Mouse (Mus musculus) stomach, embryonic 15.5 days (tissue): ENCODE results near the gene Trim46. TPM values are rescaled to one million over a fixed set of nuclear protein-coding genes. Genes with fewer than 3 reads are reported as not detected.

Source experiments
- ATAC-seq: fragments of 200-750 bp; cut with Nextera tagmentation; 2 replicates; pipeline ENCODE4 v1.8.0; 2017; ENCODE audit warnings: low read depth, moderate number of reproducible peaks, moderate TSS enrichment; ENCODE audit not compliant: insufficient read depth, low FRiP score
- H3K27ac ChIP-seq: fragments of 300-500 bp; sonication (generic); 2 replicates; pipeline ENCODE4 v1.5.1; 2015; ENCODE audit warnings: mild to moderate bottlenecking, inconsistent platforms
- H3K27me3 ChIP-seq: fragments of 300-500 bp; sonication (generic); replicated peaks from 2 replicates; pipeline ENCODE4 v1.6.1; 2015; ENCODE audit warnings: inconsistent platforms
- H3K36me3 ChIP-seq: fragments of 300-500 bp; sonication (generic); 2 replicates; pipeline ENCODE4 v1.6.1; 2015; ENCODE audit warnings: inconsistent platforms
- H3K4me1 ChIP-seq: fragments of 300-500 bp; sonication (generic); 2 replicates; pipeline ENCODE4 v1.6.1; 2015; ENCODE audit warnings: inconsistent platforms
- H3K4me2 ChIP-seq: fragments of 300-500 bp; sonication (generic); 2 replicates; pipeline ENCODE4 v1.6.1; 2015; ENCODE audit warnings: mild to moderate bottlenecking, inconsistent platforms
- H3K4me3 ChIP-seq: fragments of 300-500 bp; sonication (generic); replicated peaks from 2 replicates; pipeline ENCODE4 v1.5.1; 2015; ENCODE audit warnings: inconsistent platforms
- H3K9ac ChIP-seq: fragments of 300-500 bp; sonication (generic); 2 replicates; pipeline ENCODE4 v1.6.1; 2015; ENCODE audit warnings: inconsistent platforms
- H3K9me3 ChIP-seq: fragments of 300-500 bp; sonication (generic); 2 replicates; pipeline ENCODE4 v1.6.1; 2016; ENCODE audit warnings: inconsistent platforms
- whole genome bisulfite sequencing: fragments of 180-500 bp; shearing (Covaris S2); methylation state at CpG from one replicate; pipeline ENCODE4 v1.1.7; 2015; 5-methylcytosine and 5-hydroxymethylcytosine counted together
- polyA plus RNA-seq: library from polyadenylated mRNA; unstranded; fragments of >200 nt; fragmentation: Nextera tagmentation; extraction: Ambion mirVana; gene quantifications from 2 replicates; pipeline ENCODE4 v1.2.1, GENCODE M21; 2015

The Trim46 gene
- polyA plus RNA-seq, 1 experiment from 2014 or later: 4.6 TPM

DNA sequence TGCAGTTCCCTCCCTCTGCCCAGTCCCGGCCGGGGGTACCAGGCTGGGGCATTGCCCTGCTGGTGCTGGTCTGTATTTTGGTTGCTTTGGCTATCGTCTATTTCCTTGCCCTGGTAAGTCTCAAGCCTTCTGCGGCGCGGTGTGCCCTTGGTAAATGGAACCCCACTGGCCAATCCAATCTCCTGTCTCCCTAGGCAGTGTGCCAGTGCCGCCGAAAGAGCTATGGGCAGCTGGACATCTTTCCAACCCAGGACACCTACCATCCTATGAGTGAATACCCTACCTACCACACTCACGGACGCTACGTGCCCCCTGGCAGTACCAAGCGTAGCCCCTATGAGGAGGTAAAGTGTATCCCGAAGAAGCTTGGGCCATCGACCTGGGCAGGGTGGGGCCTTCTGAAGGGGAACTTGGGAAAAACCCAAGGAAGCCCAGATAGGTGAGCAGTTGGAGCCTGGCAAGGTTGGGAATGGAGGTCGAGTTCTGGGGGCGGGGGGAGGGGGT lies 14.3 kb downstream of the Trim46 start:
- 69% methylated on average over 16 of the region's 16 CpGs for WGBS

DNA sequence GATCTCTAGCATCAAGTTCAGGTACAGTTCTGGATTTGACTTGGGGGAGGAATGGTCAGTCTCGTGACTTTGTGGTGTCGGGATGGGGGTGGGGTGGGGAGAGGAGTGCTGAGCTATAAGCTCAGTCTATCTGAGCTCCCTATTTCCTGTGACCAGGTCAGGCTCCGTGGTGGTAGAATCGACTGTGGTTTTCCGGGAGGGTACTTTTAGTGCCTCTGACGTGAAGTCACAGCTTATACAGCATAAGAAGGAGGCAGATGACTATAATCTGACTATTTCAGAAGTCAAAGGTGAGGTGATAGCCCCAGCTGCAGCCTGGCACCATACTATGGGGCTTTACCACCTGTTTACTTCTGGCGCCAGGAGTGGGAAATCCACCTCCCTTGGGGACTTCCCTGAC lies 14.8 kb downstream of the Trim46 start:
- Histone ChIP-seq H3K27me3 (no peaks in the 10 kb centered on the region), H3K9ac (no peak overlapping the region), H3K4me2 (peak overlapping the region; percentile 82), H3K27ac (peak overlapping the region; percentile 88; the same call in 1 of the 2 replicates), H3K4me3 (peak overlapping the region; percentile 25), H3K36me3 (no peaks in the 10 kb centered on the region), H3K9me3 (no peaks in the 10 kb centered on the region), H3K4me1 (peaks cover 29% of the 10 kb centered on the region)
- 57% methylated on average over 7 of the region's 7 CpGs for WGBS
- no peak for ATAC-seq

More for the DNA sequence above, 14.3 kb downstream of the Trim46 start:
- Histone ChIP-seq H3K4me1 (peaks cover 24% of the 10 kb centered on the region), H3K27me3 (no peaks in the 10 kb centered on the region), H3K4me3 (peak overlapping the region; percentile 25), H3K27ac (peak overlapping the region; percentile 88; the same call in 1 of the 2 replicates), H3K4me2 (peak overlapping the region; percentile 82), H3K9ac (no peak overlapping the region), H3K9me3 (no peaks in the 10 kb centered on the region), H3K36me3 (no peaks in the 10 kb centered on the region)
- no peak for ATAC-seq

DNA sequence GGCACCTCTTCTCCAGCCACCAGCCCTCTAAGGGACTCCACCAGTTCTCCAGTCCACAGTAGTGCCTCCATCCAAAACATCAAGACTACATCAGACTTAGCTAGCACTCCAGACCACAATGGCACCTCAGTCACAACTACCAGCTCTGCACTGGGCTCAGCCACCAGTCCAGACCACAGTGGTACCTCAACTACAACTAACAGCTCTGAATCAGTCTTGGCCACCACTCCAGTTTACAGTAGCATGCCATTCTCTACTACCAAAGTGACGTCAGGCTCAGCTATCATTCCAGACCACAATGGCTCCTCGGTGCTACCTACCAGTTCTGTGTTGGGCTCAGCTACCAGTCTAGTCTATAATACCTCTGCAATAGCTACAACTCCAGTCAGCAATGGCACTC lies 15.5 kb downstream of the Trim46 start:
- Histone ChIP-seq H3K27ac (no peak overlapping the region), H3K27me3 (no peaks in the 10 kb centered on the region), H3K9me3 (no peaks in the 10 kb centered on the region), H3K9ac (0 out of 2 replicates have a peak overlapping the region, but pooled peaks have one; percentile 1), H3K4me3 (peak overlapping the region; percentile 25; the same call in 1 of the 2 replicates), H3K36me3 (no peaks in the 10 kb centered on the region), H3K4me2 (peak overlapping the region; percentile 82), H3K4me1 (peaks cover 32% of the 10 kb centered on the region)
- no peak for ATAC-seq
- WGBS: 77% methylated on average over 2 of the region's 2 CpGs

DNA sequence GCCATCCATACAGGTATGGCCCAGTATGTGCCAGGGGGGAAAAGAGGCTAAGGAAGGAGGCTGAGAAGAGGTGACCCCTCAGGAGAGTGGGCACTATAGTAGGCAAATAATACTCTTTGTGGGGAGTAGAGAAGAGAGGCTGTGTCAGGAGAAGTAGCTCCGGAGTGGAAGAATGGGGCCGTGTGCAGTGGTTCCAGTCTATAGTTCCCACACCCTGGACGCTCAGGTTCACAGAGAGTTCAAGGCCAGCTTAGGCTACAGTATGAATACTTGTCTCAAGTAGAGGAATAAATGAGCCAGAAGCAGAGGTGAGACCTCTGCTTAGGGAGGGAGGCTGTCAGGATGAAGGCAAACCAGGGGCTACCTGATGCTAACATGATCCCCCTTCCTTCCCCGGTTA lies 16.8 kb downstream of the Trim46 start:
- peak overlapping the region; percentile 60 for H3K27ac ChIP-seq
- H3K4me3 ChIP-seq: peak overlapping the region; percentile 46
- H3K4me1 ChIP-seq: peaks cover 37% of the 10 kb centered on the region
- no peak for ATAC-seq
- no peaks in the 10 kb centered on the region for H3K27me3 ChIP-seq
- H3K9me3 ChIP-seq: no peaks in the 10 kb centered on the region
- peak overlapping the region; percentile 82 for H3K4me2 ChIP-seq
- no peak overlapping the region for H3K9ac ChIP-seq
- no peaks in the 10 kb centered on the region for H3K36me3 ChIP-seq
- 45% methylated on average over 4 of the region's 4 CpGs for WGBS

DNA sequence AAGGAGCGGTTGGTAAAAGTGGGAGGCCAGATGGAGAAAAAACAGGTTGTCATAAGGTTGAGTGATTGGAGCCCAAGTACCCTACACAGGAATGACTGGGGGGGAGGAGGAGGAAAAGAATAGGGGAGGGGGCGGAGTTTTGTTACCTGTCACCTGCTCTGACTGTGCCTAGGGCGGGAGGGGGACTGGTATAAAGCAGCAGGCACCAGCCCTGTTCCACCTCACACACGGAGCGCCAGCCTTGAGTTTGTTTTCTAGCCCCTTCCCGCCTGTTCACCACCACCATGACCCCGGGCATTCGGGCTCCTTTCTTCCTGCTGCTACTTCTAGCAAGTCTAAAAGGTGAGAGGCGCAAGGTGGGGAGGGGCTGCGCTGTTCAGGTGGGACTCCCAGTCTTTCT lies 17.3 kb downstream of the Trim46 start, which contains the start of gene Muc1:
Muc1 (plus strand) TSS at position 222 of the 400 bp plus-strand sequence.
- peaks cover 37% of the 10 kb centered on the region for H3K4me1 ChIP-seq
- 30% methylated on average over 10 of the region's 10 CpGs for WGBS
- no peaks in the 10 kb centered on the region for H3K27me3 ChIP-seq
- peak within 1 kb of the TSS; percentile 46 for H3K4me3 ChIP-seq
- no peak within 1 kb of the TSS for H3K9ac ChIP-seq
- no peaks in the 10 kb centered on the region for H3K9me3 ChIP-seq
- no peaks in the 10 kb centered on the region for H3K36me3 ChIP-seq
- peak within 1 kb of the TSS; percentile 82 for H3K4me2 ChIP-seq
- peak; percentile 14; the same call in 1 of the 2 replicates for ATAC-seq
- H3K27ac ChIP-seq: peak within 1 kb of the TSS; percentile 60

DNA sequence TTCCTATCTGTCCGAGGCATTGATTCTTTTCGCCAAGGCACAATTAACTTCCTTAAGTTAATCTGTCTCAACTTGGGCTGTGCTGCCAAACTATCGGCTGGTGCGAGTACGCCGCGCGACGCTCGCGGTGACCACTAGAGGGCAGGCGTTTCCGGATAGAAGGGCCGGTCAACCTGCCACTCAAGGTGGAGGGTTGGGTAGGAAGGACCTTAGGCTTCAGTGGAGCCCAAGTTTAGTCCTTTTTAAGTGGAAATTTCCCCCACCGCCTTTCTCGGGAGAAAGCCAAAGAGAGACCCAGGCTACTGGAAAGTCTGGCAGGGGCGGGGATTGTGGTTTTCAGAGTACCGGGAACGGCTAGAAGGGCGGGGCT lies 17.9 kb downstream of the Trim46 start:
- peak; percentile 20; the same call in 1 of the 2 replicates for ATAC-seq
- Histone ChIP-seq H3K9me3 (no peaks in the 10 kb centered on the region), H3K4me3 (peak overlapping the region; percentile 46), H3K27ac (peak overlapping the region; percentile 60), H3K4me2 (peak overlapping the region; percentile 82), H3K27me3 (no peaks in the 10 kb centered on the region), H3K4me1 (peaks cover 30% of the 10 kb centered on the region), H3K9ac (no peak overlapping the region), H3K36me3 (no peaks in the 10 kb centered on the region)
- WGBS: 1% methylated on average over 20 of the region's 20 CpGs

DNA sequence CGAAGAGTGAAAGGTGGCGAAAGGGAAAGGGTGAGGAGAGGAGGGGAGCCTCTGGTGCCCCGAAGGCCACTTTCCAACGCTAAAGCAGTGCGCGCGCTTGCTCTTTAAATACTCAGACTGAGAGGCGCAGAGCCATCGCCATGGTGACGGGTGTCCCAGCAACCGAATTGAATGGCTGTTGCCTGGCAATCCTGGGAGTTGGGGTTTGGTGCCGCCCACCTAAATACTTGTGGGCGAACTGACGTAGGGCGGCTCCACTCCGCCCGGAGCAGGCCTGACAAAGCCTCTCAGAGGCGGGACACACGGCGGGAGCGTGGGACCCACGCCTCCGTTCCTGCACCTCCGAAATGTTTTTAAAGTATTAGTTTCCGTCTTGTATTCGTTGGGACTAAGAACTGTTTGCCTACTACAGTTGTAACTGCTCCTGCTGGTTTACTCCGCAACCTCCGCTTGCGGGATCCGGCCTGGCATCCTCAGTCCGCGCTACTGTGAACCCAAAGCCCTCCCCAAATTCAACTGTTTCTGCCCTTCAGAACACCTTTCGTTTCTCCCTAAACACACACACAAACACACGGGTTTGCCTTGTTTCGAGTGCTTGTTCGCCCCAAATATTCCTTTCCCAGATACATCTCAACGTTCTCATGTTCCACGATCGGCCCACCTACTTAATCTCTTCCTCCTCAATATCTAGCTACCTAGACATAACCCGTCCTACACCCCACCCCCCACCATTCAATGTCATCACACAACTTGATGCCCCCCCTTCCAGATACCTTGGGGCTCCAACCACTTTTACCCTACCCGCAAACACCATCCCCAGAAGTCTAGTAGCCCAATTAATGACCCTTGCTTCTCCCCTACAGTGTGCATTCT lies 18.6 kb downstream of the Trim46 start:
- Histone ChIP-seq H3K27ac (peak overlapping the region; percentile 60), H3K4me1 (peaks cover 27% of the 10 kb centered on the region), H3K9ac (no peak overlapping the region), H3K9me3 (no peaks in the 10 kb centered on the region), H3K36me3 (no peaks in the 10 kb centered on the region), H3K4me2 (peak overlapping the region; percentile 82), H3K27me3 (no peaks in the 10 kb centered on the region), H3K4me3 (peak overlapping the region; percentile 46)
- ATAC-seq: peak; percentile 74
- WGBS: 4% methylated on average over 41 of the region's 41 CpGs

DNA sequence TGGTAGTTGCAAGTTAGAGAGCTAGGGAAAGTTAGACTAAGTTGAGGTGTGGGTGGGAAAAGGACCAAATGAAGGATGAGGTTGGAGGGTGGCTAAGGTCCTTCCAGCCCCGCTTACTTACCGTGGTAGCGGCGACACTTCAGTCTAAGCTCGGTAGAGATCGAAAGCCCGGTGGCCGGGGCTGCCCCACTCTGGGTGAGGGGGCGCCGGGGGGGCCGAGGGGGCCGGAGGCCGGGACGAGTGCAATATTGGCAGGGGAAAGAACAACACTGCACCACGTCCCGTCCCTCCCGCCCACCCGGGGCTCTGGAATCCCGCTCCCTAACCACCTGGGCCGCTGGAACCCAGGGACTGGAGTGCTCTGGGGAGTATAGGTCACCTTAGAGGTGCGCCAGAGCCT lies 19.2 kb downstream of the Trim46 start, which contains the start of gene Mtx1:
Mtx1 (minus strand) TSS at position 189 of the 400 bp plus-strand sequence.
- Histone ChIP-seq H3K27ac (peak within 1 kb of the TSS; percentile 60), H3K27me3 (no peaks in the 10 kb centered on the region), H3K4me2 (peak within 1 kb of the TSS; percentile 82), H3K4me3 (peak within 1 kb of the TSS; percentile 46), H3K36me3 (no peaks in the 10 kb centered on the region), H3K9me3 (no peaks in the 10 kb centered on the region), H3K9ac (no peak within 1 kb of the TSS), H3K4me1 (peaks cover 27% of the 10 kb centered on the region)
- peak; percentile 4; the same call in 1 of the 2 replicates for ATAC-seq
- WGBS: 4% methylated on average over 20 of the region's 21 CpGs

DNA sequence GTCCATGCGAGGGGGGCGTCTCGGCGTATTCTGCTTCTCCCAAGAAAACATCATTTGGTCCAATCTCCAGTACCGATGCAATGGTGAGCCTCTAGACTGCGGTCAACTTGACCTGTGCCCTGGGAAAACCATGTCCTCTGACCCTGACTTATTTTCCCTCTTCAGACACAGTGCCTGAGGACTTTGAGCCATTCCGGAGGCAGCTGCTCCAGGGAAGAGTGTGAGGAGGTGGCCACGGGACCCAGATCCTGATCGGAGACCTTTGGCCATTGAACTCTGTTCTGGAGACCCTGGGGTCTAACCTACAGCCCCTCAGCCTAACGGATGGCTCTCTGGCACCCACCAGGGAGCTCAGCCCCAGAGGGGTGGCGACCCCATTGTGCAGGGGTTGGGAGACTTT lies 19.7 kb downstream of the Trim46 start:
- H3K4me3 ChIP-seq: no peak overlapping the region; the same call in 1 of the 2 replicates
- ATAC-seq: no peak
- no peak overlapping the region for H3K27ac ChIP-seq
- no peak overlapping the region for H3K9ac ChIP-seq
- peak overlapping the region; percentile 82 for H3K4me2 ChIP-seq
- H3K27me3 ChIP-seq: no peaks in the 10 kb centered on the region
- H3K36me3 ChIP-seq: no peaks in the 10 kb centered on the region
- 39% methylated on average over 11 of the region's 11 CpGs for WGBS
- H3K4me1 ChIP-seq: peaks cover 27% of the 10 kb centered on the region
- H3K9me3 ChIP-seq: no peaks in the 10 kb centered on the region

DNA sequence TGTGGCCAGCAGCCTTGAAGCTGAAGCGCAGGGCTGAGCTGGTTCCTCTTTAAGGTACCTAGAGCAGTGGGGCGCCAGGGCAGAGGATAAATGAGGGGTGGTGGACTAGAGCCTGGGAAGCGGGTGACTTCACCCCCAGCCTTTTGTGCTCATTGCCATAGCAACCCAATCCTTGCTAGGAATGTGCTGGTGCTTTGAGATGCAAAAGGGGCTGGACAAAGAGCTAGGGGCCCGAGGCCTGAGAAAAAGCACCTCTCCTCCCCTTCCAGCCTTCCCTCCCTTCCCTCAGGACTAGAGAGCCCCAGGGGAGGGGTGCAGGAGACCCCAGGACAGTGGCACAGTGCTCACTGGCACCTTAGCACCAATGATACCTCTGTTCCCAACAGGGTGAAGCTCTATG lies 20.2 kb downstream of the Trim46 start:
- Histone ChIP-seq H3K4me1 (peaks cover 27% of the 10 kb centered on the region), H3K27me3 (no peaks in the 10 kb centered on the region), H3K36me3 (no peaks in the 10 kb centered on the region), H3K4me2 (peak overlapping the region; percentile 82; the same call in 1 of the 2 replicates), H3K27ac (no peak overlapping the region), H3K9ac (no peak overlapping the region), H3K4me3 (no peak overlapping the region), H3K9me3 (no peaks in the 10 kb centered on the region)
- no peak for ATAC-seq
- WGBS: 39% methylated on average over 4 of the region's 4 CpGs

DNA sequence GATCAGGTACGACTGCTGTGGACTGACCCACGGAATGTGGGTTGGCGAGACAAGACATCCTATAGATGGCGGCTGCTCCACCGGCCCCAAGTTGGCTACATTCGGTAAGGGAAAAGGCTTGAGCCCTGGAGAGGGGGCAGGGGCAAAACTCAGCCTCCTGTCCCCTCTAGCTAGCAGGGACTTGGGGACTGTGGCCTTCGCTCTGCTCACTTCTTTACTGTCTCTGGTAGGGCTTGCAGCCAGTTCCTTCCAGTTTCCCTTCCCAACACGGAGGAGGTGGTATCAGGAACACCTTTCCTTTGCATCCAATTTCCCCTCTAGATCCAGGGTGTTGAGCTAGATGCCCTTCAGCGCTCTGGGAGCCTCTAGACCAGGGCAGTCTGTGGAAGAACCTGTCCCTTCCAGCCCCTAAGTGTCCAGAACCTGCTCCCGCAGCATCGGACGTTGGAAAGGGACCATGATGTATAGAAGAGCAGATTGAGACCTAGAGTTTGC lies 20.7 kb downstream of the Trim46 start:
- H3K4me1 ChIP-seq: peaks cover 27% of the 10 kb centered on the region
- no peak for ATAC-seq
- H3K36me3 ChIP-seq: no peaks in the 10 kb centered on the region
- WGBS: 54% methylated on average over 12 of the region's 12 CpGs
- H3K27ac ChIP-seq: no peak overlapping the region
- H3K4me3 ChIP-seq: no peak overlapping the region
- no peak overlapping the region for H3K4me2 ChIP-seq
- no peak overlapping the region for H3K9ac ChIP-seq
- H3K9me3 ChIP-seq: no peaks in the 10 kb centered on the region
- H3K27me3 ChIP-seq: no peaks in the 10 kb centered on the region

DNA sequence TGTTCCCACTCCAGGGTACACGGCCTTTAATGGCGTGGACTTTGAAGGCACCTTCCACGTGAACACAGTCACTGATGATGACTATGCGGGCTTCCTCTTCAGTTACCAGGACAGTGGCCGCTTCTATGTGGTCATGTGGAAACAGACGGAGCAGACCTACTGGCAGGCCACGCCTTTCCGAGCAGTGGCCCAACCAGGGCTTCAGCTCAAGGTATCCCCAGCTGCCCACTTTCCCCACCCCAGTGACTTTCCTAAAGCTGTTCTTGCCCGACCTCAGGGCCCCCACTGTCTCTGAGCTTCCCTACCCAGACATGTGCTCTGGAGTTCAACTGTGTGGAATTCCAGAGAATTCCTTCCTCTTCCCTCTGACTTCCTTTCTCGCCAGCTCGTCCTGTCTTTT lies 21.3 kb downstream of the Trim46 start:
- H3K9me3 ChIP-seq: no peaks in the 10 kb centered on the region
- ATAC-seq: no peak
- no peak overlapping the region for H3K9ac ChIP-seq
- H3K4me3 ChIP-seq: no peak overlapping the region
- peaks cover 27% of the 10 kb centered on the region for H3K4me1 ChIP-seq
- no peak overlapping the region for H3K27ac ChIP-seq
- H3K36me3 ChIP-seq: no peaks in the 10 kb centered on the region
- 73% methylated on average over 11 of the region's 11 CpGs for WGBS
- no peak overlapping the region for H3K4me2 ChIP-seq
- H3K27me3 ChIP-seq: no peaks in the 10 kb centered on the region
